Comparison of ENCODE assay signal across 11 mouse cellular contexts in genomic region chr16:20169471-20170106, GRCm38 (mm10). TPM values are rescaled to one million over a fixed set of nuclear protein-coding genes. Genes with fewer than 3 reads are reported as not detected.
DNase-seq lines count a peak whose midpoint lies in the region; ATAC-seq and TF ChIP-seq lines count a peak whose summit lies in the region.
"Had no signal": no experiment of that assay in that cellular context is flagged by ENCODE, and none has a peak within 500 bp of the region (broad histone marks: within the 10 kb centered on the region; RNA-seq: fewer than 3 reads in every experiment).

No protein-coding gene starts in this region.

- no peak overlapping the region for H3K4me2 ChIP-seq in midbrain, postnatal 0 days (ENCODE audit: low read depth, low read length, poor library complexity, severe bottlenecking)
- H3K4me2 ChIP-seq: hindbrain, embryonic 12.5 days; neural tube, embryonic 12.5 days had no signal

- no peaks in the 10 kb centered on the region for H3K9me3 ChIP-seq in midbrain, postnatal 0 days (ENCODE audit: low read length)
- H3K9me3 ChIP-seq: neural tube, embryonic 12.5 days had no signal

- H3K27ac ChIP-seq in kidney, adult 2 months (ENCODE audit: insufficient read depth, low read depth, low read length), result 0 out of 2 replicates have a peak overlapping the region, but pooled peaks have one; percentile 3
- H3K27ac ChIP-seq in midbrain, postnatal 0 days (ENCODE audit: low read depth, low read length), result peak overlapping the region; percentile 14; the same call in 1 of the 2 replicates
- H3K27ac ChIP-seq: hindbrain, embryonic 12.5 days; neural tube, embryonic 12.5 days had no signal

- peak; percentile 80 for ATAC-seq in common myeloid progenitor, adult 5-6 weeks (replicated peaks; ENCODE audit: low read depth, poor library complexity, severe bottlenecking)
- ATAC-seq in midbrain, postnatal 0 days (ENCODE audit: low FRiP score), result 0 out of 2 replicates have a peak, but pooled peaks have one; percentile 16
- ATAC-seq: Patski had no signal

- TF ChIP-seq CTCF in kidney, adult 2 months (conservative IDR thresholded peaks at IDR 0.05; ENCODE audit: insufficient read depth, insufficient read length, low read depth, low read length), result no peak
- TF ChIP-seq CTCF in midbrain, postnatal 0 days (IDR thresholded peaks at IDR 0.05), result peak; percentile 12; the same call in 1 of the 2 replicates

- H3K36me3 ChIP-seq in kidney, adult 2 months (ENCODE audit: control insufficient read depth, insufficient read depth, low read length), result peaks cover 2% of the 10 kb centered on the region; the same call in 1 of the 2 replicates
- H3K36me3 ChIP-seq in midbrain, postnatal 0 days (ENCODE audit: insufficient read depth, low read length), result peaks cover 48% of the 10 kb centered on the region

- no peak overlapping the region for H3K9ac ChIP-seq in midbrain, postnatal 0 days (replicated peaks; ENCODE audit: low read length, poor library complexity, severe bottlenecking)
- H3K9ac ChIP-seq: hindbrain, embryonic 12.5 days; neural tube, embryonic 12.5 days had no signal

- DNase-seq in kidney, adult 2 months, result no peak
- no peak for DNase-seq in kidney, adult 11 months
- DNase-seq in liver, result peak; percentile 65
- DNase-seq in midbrain, postnatal 0 days (ENCODE audit: low spot score), result peak; percentile 65
- no peak for DNase-seq in kidney, adult 18-20 months
- no peak for DNase-seq in spleen, adult 12 weeks (ENCODE audit: low spot score)
- DNase-seq in cerebellum, postnatal 25 days, result no peak

- no peak for TF ChIP-seq POLR2A in kidney, adult 2 months (IDR thresholded peaks at IDR 0.05; ENCODE audit: low read depth, low read length)

- H3K4me1 ChIP-seq in kidney, adult 2 months (ENCODE audit: control insufficient read depth, insufficient read depth, low read length), result peaks cover 4% of the 10 kb centered on the region
- no peaks in the 10 kb centered on the region for H3K4me1 ChIP-seq in midbrain, postnatal 0 days (ENCODE audit: insufficient read depth, low read length)
- H3K4me1 ChIP-seq: hindbrain, embryonic 12.5 days; neural tube, embryonic 12.5 days had no signal

- H3K4me3 ChIP-seq in kidney, adult 2 months (ENCODE audit: insufficient read depth, low read depth, low read length), result no peak overlapping the region
- no peak overlapping the region for H3K4me3 ChIP-seq in midbrain, postnatal 0 days (ENCODE audit: low read depth, low read length)
- H3K4me3 ChIP-seq: hindbrain, embryonic 12.5 days; neural tube, embryonic 12.5 days had no signal

- H3K27me3 ChIP-seq in kidney, adult 2 months (replicated peaks; ENCODE audit: control insufficient read depth, insufficient read depth, low read length), result no peaks in the 10 kb centered on the region
- H3K27me3 ChIP-seq in midbrain, postnatal 0 days (ENCODE audit: insufficient read depth, low read length), result no peaks in the 10 kb centered on the region
- H3K27me3 ChIP-seq: hindbrain, embryonic 12.5 days; neural tube, embryonic 12.5 days; Patski had no signal

- WGBS in kidney, adult 2 months, result 81% methylated on average over 3 of the region's 3 CpGs
- 65% methylated on average over 3 of the region's 3 CpGs for WGBS in midbrain, postnatal 0 days

RNA-seq across cellular contexts. Expression of gene Yeats2, which starts 28.7 kb away (rescaled TPM):
- 11.9 and 16.8 TPM in 2 replicates for polyA plus RNA-seq in kidney, adult 2 months (2012; rRNA removed)
- total RNA-seq in common myeloid progenitor, adult 5-6 weeks (2017), result 22.7 and 26.2 TPM in 2 replicates
- 43.0 and 43.2 TPM in 2 replicates for total RNA-seq in midbrain, postnatal 0 days (2014; rRNA removed)
- polyA plus RNA-seq in midbrain, postnatal 0 days (2015; fragmentation: Nextera tagmentation; extraction: Ambion mirVana), result 9.9 and 11.3 TPM in 2 replicates

Comparison
In these comparisons a context has a peak if more than half of its experiments do, and no peak if none do; other contexts are left out.
1. DNase-seq: peak in liver (single experiment) and midbrain, postnatal 0 days (single experiment); none in kidney, adult 2 months (single experiment), kidney, adult 11 months (single experiment), kidney, adult 18-20 months (single experiment), spleen, adult 12 weeks (single experiment) and cerebellum, postnatal 25 days (0 of 2).